Mouse (Mus musculus) heart, postnatal 0 days (tissue): ENCODE data around the gene Wdr18.

Source experiments
- CTCF ChIP-seq: IDR thresholded peaks from 2 replicates; pipeline ENCODE4 v1.5.1; 2016; ENCODE audit warnings: antibody characterized with exemption, control low read depth, low read depth
- EP300 ChIP-seq: IDR thresholded peaks from 2 replicates; pipeline ENCODE4 v1.6.1; 2016; ENCODE audit warnings: antibody characterized with exemption, low read depth

GRCm38 (mm10) chr10:79976722-79977107, 16.8 kb downstream of the Wdr18 start:
- TF ChIP-seq CTCF (no peak), EP300 (no peak)
